Mouse (Mus musculus) T-helper 2 cell (primary cell): ENCODE results near the gene Pcgf1.

Experiments
- in situ Hi-C: fragments of 300-600 bp; cut with MboI, MseI; formaldehyde crosslinking; loops from one replicate; pipeline ENCODE4 v1.15.1; 2025; ENCODE audit warnings: high pct_unique_total_duplicates

Pcgf1 gene

GRCm38 (mm10) chr6:83101688-83102556 lies 24.3 kb downstream of the Pcgf1 start:
- in situ Hi-C loops: loop anchor here (5.0 kb wide), 1 partner anchor 55 kb away; the partner anchor contains the start of genes 1700003E16Rik and Wdr54

GRCm38 (mm10) chr6:83103130-83103650 lies 25.5 kb downstream of the Pcgf1 start:
- in situ Hi-C loops: loop anchor here (5.0 kb wide), 1 partner anchor 54 kb away; the partner anchor contains the start of genes 1700003E16Rik and Wdr54

DNA sequence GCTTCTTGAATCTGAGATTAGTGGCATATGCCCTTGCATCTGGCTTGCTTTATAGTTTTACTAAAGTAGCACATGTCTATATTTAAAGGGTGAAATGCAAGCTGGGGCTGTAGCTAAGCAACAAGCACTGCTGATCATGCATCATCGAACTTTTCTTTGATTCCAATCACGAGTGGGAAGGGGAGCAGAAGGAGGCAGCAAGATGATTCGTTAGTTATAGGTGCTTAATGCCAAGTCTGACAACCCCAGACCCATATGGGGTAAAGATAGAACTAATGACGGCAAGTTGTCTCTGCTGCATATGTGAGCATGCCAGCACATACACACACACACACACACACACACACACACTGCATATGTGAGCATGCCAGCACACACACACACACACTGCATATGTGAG lies 26.5 kb downstream of the Pcgf1 start:
- in situ Hi-C loops: loop anchor here (5.0 kb wide), 1 partner anchor 53 kb away; the partner anchor contains the start of genes 1700003E16Rik and Wdr54

GRCm38 (mm10) chr6:83107566-83108400 lies 30.1 kb downstream of the Pcgf1 start:
- in situ Hi-C loops: no loop called here

- in situ Hi-C loops: no loop called here
These were observed 31.3 kb downstream of the Pcgf1 start, which contains the start of gene Mrpl53 for GRCm38 (mm10) chr6:83108762-83109668. Gene Mrpl53 (plus strand): TSS chr6:83109040.

GRCm38 (mm10) chr6:83111510-83112136 lies 34.0 kb downstream of the Pcgf1 start:
- in situ Hi-C loops: no loop called here

DNA sequence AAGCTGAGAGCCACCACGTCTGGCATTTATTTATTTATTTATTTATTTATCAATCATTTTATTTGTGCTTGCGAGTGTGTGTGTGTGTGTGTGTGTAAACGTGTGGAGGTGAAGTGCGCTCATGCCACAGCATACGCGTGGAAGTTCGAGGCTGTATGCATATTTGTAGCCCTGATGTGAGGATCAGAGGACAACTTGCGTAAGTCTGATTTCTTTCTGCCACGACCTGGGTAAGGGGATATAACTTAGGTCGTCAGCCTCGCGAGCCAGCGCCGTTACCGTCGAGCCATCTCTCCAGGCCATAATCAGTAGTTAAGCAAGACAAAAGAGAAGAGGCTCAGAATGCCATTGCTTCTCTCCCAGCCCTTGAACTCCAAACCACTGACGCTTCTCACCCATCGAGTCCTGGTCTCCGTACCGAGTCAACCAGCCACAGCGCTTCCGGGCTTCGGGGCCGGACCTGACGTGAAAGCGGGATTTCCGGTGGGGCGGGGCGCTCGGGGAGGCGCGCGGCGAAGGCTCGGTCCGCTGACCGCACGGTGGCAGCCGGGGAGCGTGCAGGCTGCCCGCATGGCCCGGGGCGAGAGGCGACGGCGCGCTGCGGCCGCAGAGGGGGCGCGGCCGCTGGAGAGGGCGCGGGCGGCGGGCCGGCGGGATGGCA lies 37.5 kb downstream of the Pcgf1 start, which contains the start of gene Mogs:
Gene Mogs, plus strand, starts transcription at position 486 of the 661 bp plus-strand sequence.
- in situ Hi-C loops: loop anchor here (5.0 kb wide), 1 partner anchor 38 kb away; the partner anchor contains the start of gene Pcgf1

- in situ Hi-C loops: loop anchor here (5.0 kb wide), 1 partner anchor 39 kb away; the partner anchor contains the start of gene Pcgf1
These were observed 38.2 kb downstream of the Pcgf1 start for GRCm38 (mm10) chr6:83115682-83116372.

GRCm38 (mm10) chr6:83116373-83117164 lies 38.9 kb downstream of the Pcgf1 start:
- in situ Hi-C loops: loop anchor here (5.0 kb wide), 1 partner anchor 39 kb away; the partner anchor contains the start of gene Pcgf1

GRCm38 (mm10) chr6:83117165-83117438 lies 39.4 kb downstream of the Pcgf1 start:
- in situ Hi-C loops: loop anchor here (5.0 kb wide), 1 partner anchor 40 kb away; the partner anchor contains the start of gene Pcgf1

GRCm38 (mm10) chr6:83117616-83118015 lies 39.9 kb downstream of the Pcgf1 start:
- in situ Hi-C loops: loop anchor here (5.0 kb wide), 1 partner anchor 40 kb away; the partner anchor contains the start of gene Pcgf1

DNA sequence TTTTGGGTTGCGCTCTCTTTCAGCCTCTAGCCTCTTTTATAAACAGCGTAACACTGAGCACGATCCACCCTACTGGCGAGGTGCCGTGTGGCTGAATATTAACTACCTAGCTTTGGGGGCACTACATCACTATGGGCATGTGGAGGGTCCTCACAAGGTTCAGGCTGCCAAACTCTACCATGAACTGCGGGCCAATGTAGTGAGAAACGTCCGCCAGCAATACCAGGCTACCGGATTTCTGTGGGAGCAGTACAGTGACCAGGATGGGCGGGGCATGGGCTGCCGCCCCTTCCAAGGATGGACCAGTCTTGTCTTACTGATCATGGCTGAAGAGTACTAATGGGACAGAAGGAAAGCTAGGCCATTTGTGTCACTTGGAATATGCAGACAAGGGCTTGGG lies 40.7 kb downstream of the Pcgf1 start:
- in situ Hi-C loops: loop anchor here (5.0 kb wide), 1 partner anchor 41 kb away; the partner anchor contains the start of gene Pcgf1

GRCm38 (mm10) chr6:83118825-83119733 lies 41.4 kb downstream of the Pcgf1 start:
- in situ Hi-C loops: loop anchor here (5.0 kb wide), 1 partner anchor 42 kb away; the partner anchor contains the start of gene Pcgf1

DNA sequence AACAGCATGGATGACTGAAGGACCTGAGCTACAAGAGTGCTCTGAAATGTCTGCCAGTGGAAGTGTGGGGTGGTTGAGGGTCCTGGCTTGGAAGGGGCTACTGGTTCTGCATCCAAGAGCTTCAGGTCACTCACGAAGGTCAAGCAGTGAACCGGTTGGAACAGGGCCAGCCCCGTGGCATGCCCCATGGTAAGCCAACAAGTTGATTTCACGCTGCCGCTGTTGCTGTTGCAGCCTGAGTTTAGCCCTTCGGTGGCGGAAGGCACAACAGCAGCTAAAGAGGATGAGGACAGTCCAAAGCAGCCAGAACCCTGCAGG lies 42.0 kb downstream of the Pcgf1 start:
- in situ Hi-C loops: loop anchor here (5.0 kb wide), 1 partner anchor 42 kb away; the partner anchor contains the start of gene Pcgf1

- in situ Hi-C loops: no loop called here
These were observed 43.5 kb downstream of the Pcgf1 start, which contains the start of gene Wbp1 for GRCm38 (mm10) chr6:83120930-83121862. Gene Wbp1 (minus strand): TSS chr6:83121559.
